Mouse (Mus musculus) E14TG2a.4 (cell line): ENCODE measurements around the gene Nav1.

Source experiments
- CTCF ChIP-seq: conservative IDR thresholded peaks from 2 replicates; pipeline ENCODE4 v1.5.1; 2014; ENCODE audit warnings: low read length
- NANOG ChIP-seq: IDR thresholded peaks from 2 replicates; pipeline ENCODE4 v1.6.1; 2014; ENCODE audit warnings: borderline replicate concordance, low read length, mixed read lengths
- POU5F1 ChIP-seq: IDR thresholded peaks from 2 replicates; pipeline ENCODE4 v1.6.1; 2014; ENCODE audit warnings: low read length, borderline replicate concordance

DNA sequence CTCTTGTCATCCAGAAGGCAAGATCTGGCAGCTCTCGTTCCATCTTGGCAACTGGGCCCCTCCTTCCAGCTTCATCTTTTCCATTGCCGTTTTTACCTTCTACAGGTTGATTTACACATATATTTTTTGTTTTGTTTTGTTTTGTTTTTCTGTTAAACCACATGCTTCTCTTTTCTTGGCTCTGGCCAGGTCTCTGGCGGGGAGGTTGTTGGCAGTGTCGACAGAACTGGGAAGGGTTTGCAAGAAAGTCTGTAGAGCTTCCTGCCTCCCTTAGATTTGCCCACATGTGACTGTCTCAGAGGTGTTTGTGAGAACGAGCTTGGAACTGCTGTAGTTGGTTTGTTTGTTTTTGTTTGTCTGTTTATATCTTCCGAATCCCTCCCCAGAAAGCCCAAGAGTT is 166.1 kb downstream of the Nav1 start:
- no peak for TF ChIP-seq CTCF
- no peak for TF ChIP-seq NANOG
- no peak for TF ChIP-seq POU5F1
